Mouse (Mus musculus): ENCODE measurements around the gene Med13l. TPM values are rescaled to one million over a fixed set of nuclear protein-coding genes. Genes with fewer than 3 reads are reported as not detected.

The Med13l gene
- polyA plus RNA-seq, 1 experiment from 2014 or later = 7.0 TPM

DNA sequence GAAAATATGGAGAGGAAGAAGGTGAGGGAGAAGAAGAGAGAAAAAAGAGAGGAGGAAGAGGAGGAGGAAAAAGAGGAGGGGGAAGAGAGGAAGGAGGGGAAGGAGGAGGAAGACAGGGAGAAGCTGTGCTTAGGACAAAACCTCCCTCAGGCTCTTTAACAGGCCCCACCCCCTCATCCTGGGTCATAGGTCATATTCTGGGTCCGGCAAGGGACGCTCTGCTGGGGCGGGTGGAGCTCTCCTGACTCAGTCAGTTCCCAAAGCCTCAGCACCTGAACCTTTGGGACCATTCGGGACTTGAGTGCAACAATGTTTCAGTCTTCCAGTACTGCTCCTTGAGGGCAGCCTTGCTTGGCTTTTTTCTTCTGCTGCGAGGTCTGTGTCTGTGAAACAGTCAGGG, 241.1 kb downstream of the Med13l start:
- no peak overlapping the region for H3K4me3 ChIP-seq (replicated peaks; ENCODE audit: low read depth, low read length)
- no peak for ATAC-seq (replicated peaks; ENCODE audit: low FRiP score, low read depth)
- H3K9me3 ChIP-seq (replicated peaks; ENCODE audit: low read length) = no peaks in the 10 kb centered on the region
- WGBS = 35% methylated on average over 5 of the region's 5 CpGs
- H3K36me3 ChIP-seq (ENCODE audit: insufficient read depth, low read length) = no peaks in the 10 kb centered on the region
- H3K27ac ChIP-seq = no peak overlapping the region
- no peaks in the 10 kb centered on the region for H3K4me1 ChIP-seq (replicated peaks; ENCODE audit: insufficient read depth, low read length)
- H3K27me3 ChIP-seq (ENCODE audit: insufficient read depth, low read length) = no peaks in the 10 kb centered on the region
- H3K9ac ChIP-seq (ENCODE audit: low read depth, low read length) = no peak overlapping the region
- H3K4me2 ChIP-seq (ENCODE audit: low read length) = no peak overlapping the region
- TF ChIP-seq CTCF (IDR thresholded peaks at IDR 0.05; ENCODE audit: low read depth) = no peak
- DNase-seq (ENCODE audit: low spot score) = no peak

DNA sequence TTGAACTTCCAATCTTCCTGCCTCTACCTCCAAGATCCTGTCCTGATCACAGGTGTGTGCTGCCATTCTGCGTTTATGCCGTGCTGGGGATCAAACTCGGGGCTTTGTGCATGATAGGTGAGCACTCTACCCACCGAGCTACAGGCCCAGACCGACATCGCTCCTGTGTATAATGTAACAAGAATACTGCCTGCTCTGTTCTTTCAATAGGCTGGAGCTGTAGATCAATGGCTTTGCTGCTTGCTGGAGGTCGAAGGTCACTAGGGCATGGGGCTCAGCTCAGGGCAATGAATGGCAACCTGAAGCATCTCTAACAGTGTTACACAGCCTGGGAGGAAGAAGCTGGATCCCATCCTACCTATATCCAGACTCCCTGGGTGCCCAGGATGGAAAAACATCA, 241.6 kb downstream of the Med13l start:
- TF ChIP-seq CTCF (IDR thresholded peaks at IDR 0.05; ENCODE audit: low read depth) = no peak
- 81% methylated on average over 7 of the region's 7 CpGs for WGBS
- ATAC-seq (replicated peaks; ENCODE audit: low FRiP score, low read depth) = no peak
- no peak for DNase-seq (ENCODE audit: low spot score)
- Histone ChIP-seq H3K27ac (no peak overlapping the region), H3K4me1 (replicated peaks; ENCODE audit: insufficient read depth, low read length) (no peaks in the 10 kb centered on the region), H3K36me3 (ENCODE audit: insufficient read depth, low read length) (no peaks in the 10 kb centered on the region), H3K9me3 (replicated peaks; ENCODE audit: low read length) (no peaks in the 10 kb centered on the region), H3K9ac (ENCODE audit: low read depth, low read length) (no peak overlapping the region), H3K27me3 (ENCODE audit: insufficient read depth, low read length) (no peaks in the 10 kb centered on the region), H3K4me3 (replicated peaks; ENCODE audit: low read depth, low read length) (no peak overlapping the region), H3K4me2 (ENCODE audit: low read length) (no peak overlapping the region)

DNA sequence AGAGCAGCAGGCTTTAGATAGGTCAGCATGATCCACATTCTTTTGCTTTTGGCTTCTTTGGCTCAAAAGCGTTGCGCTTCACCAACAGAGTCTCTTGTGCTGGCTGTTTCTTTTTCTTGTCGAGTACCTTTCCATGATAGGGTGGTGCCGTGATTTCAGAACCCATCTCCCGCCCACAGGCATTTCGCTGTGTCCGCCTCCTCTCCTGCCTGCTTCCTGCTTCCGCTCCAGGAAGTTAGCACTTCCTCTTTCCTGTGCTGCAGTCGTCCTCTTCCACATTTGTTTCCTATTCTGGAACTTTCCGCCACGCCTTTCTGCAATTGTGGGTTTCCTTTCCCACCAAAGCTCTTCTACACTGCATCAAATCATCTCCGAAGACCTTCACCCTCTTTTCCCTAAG, 248.5 kb downstream of the Med13l start:
- no peaks in the 10 kb centered on the region for H3K27me3 ChIP-seq (ENCODE audit: insufficient read depth, low read length)
- no peaks in the 10 kb centered on the region for H3K4me1 ChIP-seq (replicated peaks; ENCODE audit: insufficient read depth, low read length)
- H3K9me3 ChIP-seq (replicated peaks; ENCODE audit: low read length) = no peaks in the 10 kb centered on the region
- no peak for DNase-seq (ENCODE audit: low spot score)
- no peak for TF ChIP-seq CTCF (IDR thresholded peaks at IDR 0.05; ENCODE audit: low read depth)
- H3K4me3 ChIP-seq (replicated peaks; ENCODE audit: low read depth, low read length) = no peak overlapping the region
- H3K9ac ChIP-seq (ENCODE audit: low read depth, low read length) = no peak overlapping the region
- no peaks in the 10 kb centered on the region for H3K36me3 ChIP-seq (ENCODE audit: insufficient read depth, low read length)
- no peak for ATAC-seq (replicated peaks; ENCODE audit: low FRiP score, low read depth)
- H3K27ac ChIP-seq = no peak overlapping the region
- 78% methylated on average over 12 of the region's 12 CpGs for WGBS
- no peak overlapping the region for H3K4me2 ChIP-seq (ENCODE audit: low read length)

DNA sequence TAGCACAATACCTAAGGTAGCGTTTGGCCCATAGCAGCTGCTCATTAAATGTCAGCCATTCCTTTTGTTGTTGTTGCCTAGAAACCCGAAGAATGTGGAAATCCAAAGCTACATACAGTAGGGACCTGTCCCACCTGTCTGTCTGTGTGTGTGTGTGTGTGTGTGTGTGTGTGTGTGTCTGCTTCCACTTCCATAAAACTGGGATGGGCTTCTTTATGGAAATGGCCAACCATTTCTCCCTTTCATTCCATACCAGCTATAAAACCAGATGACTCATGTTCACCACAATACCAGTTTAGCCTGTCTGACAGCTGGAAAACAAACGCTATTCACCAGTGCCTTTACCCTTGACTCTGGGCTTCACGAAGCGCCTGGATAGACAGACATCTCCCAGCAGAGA, 249.1 kb downstream of the Med13l start:
- ATAC-seq (replicated peaks; ENCODE audit: low FRiP score, low read depth) (no peak), DNase-seq (ENCODE audit: low spot score) (peak; percentile 7)
- Histone ChIP-seq H3K36me3 (ENCODE audit: insufficient read depth, low read length) (no peaks in the 10 kb centered on the region), H3K9ac (ENCODE audit: low read depth, low read length) (no peak overlapping the region), H3K4me1 (replicated peaks; ENCODE audit: insufficient read depth, low read length) (no peaks in the 10 kb centered on the region), H3K4me3 (replicated peaks; ENCODE audit: low read depth, low read length) (no peak overlapping the region), H3K27me3 (ENCODE audit: insufficient read depth, low read length) (no peaks in the 10 kb centered on the region), H3K9me3 (replicated peaks; ENCODE audit: low read length) (no peaks in the 10 kb centered on the region), H3K4me2 (ENCODE audit: low read length) (no peak overlapping the region), H3K27ac (no peak overlapping the region)
- no peak for TF ChIP-seq CTCF (IDR thresholded peaks at IDR 0.05; ENCODE audit: low read depth)
- WGBS = 71% methylated on average over 5 of the region's 5 CpGs

DNA sequence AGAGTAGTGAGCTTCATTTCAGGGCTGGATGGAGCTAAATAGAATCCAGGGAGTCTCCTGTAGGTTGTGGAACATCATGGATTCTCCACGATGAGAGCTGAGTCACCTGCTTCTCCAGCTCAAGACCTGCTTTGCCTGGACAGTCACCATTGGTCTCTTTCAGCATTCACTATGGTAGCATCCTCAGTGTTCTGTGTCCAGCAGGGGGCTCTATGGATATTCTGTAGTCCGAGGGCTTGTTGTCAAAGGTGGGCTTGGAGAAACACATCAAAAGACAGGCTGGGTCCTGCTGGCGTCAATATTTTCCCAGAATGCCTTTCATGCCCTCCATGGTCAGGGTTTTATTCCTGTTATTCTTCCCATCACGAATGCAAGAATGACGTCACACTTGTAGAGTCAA, 251.2 kb downstream of the Med13l start:
- TF ChIP-seq CTCF (IDR thresholded peaks at IDR 0.05; ENCODE audit: low read depth) = peak; percentile 48; the same call in 1 of the 2 replicates
- Histone ChIP-seq H3K9ac (ENCODE audit: low read depth, low read length) (no peak overlapping the region), H3K27ac (no peak overlapping the region), H3K9me3 (replicated peaks; ENCODE audit: low read length) (no peaks in the 10 kb centered on the region), H3K4me3 (replicated peaks; ENCODE audit: low read depth, low read length) (no peak overlapping the region), H3K36me3 (ENCODE audit: insufficient read depth, low read length) (no peaks in the 10 kb centered on the region), H3K27me3 (ENCODE audit: insufficient read depth, low read length) (no peaks in the 10 kb centered on the region), H3K4me1 (replicated peaks; ENCODE audit: insufficient read depth, low read length) (no peaks in the 10 kb centered on the region), H3K4me2 (ENCODE audit: low read length) (no peak overlapping the region)
- DNase-seq (ENCODE audit: low spot score) = peak; percentile 12
- 48% methylated on average over 5 of the region's 5 CpGs for WGBS
- ATAC-seq (replicated peaks; ENCODE audit: low FRiP score, low read depth) = no peak

DNA sequence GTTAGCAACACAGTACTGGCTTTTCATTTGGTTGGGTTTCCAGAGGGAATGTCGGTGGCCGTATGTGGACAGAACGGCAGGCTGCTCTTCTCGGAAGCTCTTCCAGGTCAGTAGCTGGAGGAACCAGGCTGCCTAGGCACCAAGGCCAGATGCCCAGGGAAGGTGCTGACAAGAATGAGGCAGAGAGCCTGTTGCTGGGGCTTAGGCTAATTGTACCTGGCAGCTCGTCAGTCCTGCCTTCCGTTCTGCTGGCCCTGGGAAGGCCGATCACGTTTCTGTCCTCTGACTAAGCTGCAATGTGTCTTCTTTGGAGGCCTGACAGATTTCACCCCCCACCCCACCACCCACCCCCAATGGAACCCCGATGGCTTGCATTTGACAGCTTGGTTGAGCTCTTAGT, 251.9 kb downstream of the Med13l start:
- H3K4me1 ChIP-seq (replicated peaks; ENCODE audit: insufficient read depth, low read length) = no peaks in the 10 kb centered on the region
- H3K27me3 ChIP-seq (ENCODE audit: insufficient read depth, low read length) = no peaks in the 10 kb centered on the region
- ATAC-seq (replicated peaks; ENCODE audit: low FRiP score, low read depth) (no peak), DNase-seq (ENCODE audit: low spot score) (no peak)
- no peak for TF ChIP-seq CTCF (IDR thresholded peaks at IDR 0.05; ENCODE audit: low read depth)
- H3K9me3 ChIP-seq (replicated peaks; ENCODE audit: low read length) = no peaks in the 10 kb centered on the region
- no peak overlapping the region for H3K4me3 ChIP-seq (replicated peaks; ENCODE audit: low read depth, low read length)
- H3K9ac ChIP-seq (ENCODE audit: low read depth, low read length) = no peak overlapping the region
- no peak overlapping the region for H3K4me2 ChIP-seq (ENCODE audit: low read length)
- H3K27ac ChIP-seq = no peak overlapping the region
- no peaks in the 10 kb centered on the region for H3K36me3 ChIP-seq (ENCODE audit: insufficient read depth, low read length)
- WGBS = 65% methylated on average over 9 of the region's 9 CpGs

DNA sequence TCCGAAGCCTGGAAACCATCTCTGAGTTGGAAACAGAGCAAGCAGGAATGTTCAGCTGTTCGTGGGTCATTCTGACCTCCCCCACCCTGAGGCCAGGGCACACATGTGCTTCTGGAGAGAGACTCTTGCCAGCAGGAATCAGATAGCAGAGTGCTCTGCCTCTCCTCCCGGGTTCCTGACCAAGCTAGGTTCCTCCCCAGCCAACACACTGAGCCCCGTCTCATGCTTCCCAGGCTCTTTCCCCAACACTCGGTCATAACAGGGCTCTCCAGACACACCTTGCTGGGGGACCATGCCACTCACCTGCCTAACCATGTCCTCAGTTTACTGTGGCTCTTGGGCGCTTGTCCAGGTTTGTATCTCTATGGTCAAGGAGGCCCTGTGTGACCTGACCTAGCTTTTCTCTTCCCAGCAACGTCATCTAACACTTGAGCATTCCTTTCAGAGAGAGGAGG, 252.5 kb downstream of the Med13l start:
- ATAC-seq (replicated peaks; ENCODE audit: low FRiP score, low read depth) (no peak), DNase-seq (ENCODE audit: low spot score) (no peak)
- H3K27ac ChIP-seq = no peak overlapping the region
- no peaks in the 10 kb centered on the region for H3K4me1 ChIP-seq (replicated peaks; ENCODE audit: insufficient read depth, low read length)
- no peaks in the 10 kb centered on the region for H3K36me3 ChIP-seq (ENCODE audit: insufficient read depth, low read length)
- H3K9me3 ChIP-seq (replicated peaks; ENCODE audit: low read length) = no peaks in the 10 kb centered on the region
- 50% methylated on average over 7 of the region's 7 CpGs for WGBS
- H3K9ac ChIP-seq (ENCODE audit: low read depth, low read length) = no peak overlapping the region
- no peaks in the 10 kb centered on the region for H3K27me3 ChIP-seq (ENCODE audit: insufficient read depth, low read length)
- no peak for TF ChIP-seq CTCF (IDR thresholded peaks at IDR 0.05; ENCODE audit: low read depth)
- no peak overlapping the region for H3K4me2 ChIP-seq (ENCODE audit: low read length)
- H3K4me3 ChIP-seq (replicated peaks; ENCODE audit: low read depth, low read length) = no peak overlapping the region

Data from kidney, postnatal 0 days (tissue).